Mouse (Mus musculus) stomach, postnatal 0 days (tissue): Measurements from ENCODE around the gene Zdhhc24. TPM values are rescaled to one million over a fixed set of nuclear protein-coding genes. Genes with fewer than 3 reads are reported as not detected.

Source experiments
- ATAC-seq: fragments of 200-750 bp; cut with Nextera tagmentation; 2 replicates; pipeline ENCODE4 v1.8.0; 2017; ENCODE audit not compliant: low FRiP score, low TSS enrichment
- DNase-seq: peaks from one replicate; pipeline ENCODE4 v3.0.0-alpha.2; 2016; ENCODE audit warnings: low spot score
- H3K27ac ChIP-seq: fragments of 300-500 bp; sonication (generic); replicated peaks from 2 replicates; pipeline ENCODE4 v1.5.1; 2014; ENCODE audit warnings: mild to moderate bottlenecking, control low read depth
- H3K27me3 ChIP-seq: fragments of 300-500 bp; sonication (generic); 2 replicates; pipeline ENCODE4 v1.6.1; 2014; ENCODE audit warnings: low read length; ENCODE audit not compliant: control insufficient read depth, insufficient read depth
- H3K36me3 ChIP-seq: fragments of 300-500 bp; sonication (generic); 2 replicates; pipeline ENCODE4 v1.6.1; 2014; ENCODE audit warnings: low read length, mixed read lengths; ENCODE audit not compliant: control insufficient read depth, insufficient read depth
- H3K4me1 ChIP-seq: fragments of 300-500 bp; sonication (generic); replicated peaks from 2 replicates; pipeline ENCODE4 v1.6.1; 2014; ENCODE audit warnings: antibody characterized with exemption; ENCODE audit not compliant: control insufficient read depth, insufficient read depth
- H3K4me2 ChIP-seq: fragments of 300-500 bp; sonication (generic); replicated peaks from 2 replicates; pipeline ENCODE4 v1.6.1; 2014; ENCODE audit warnings: low read depth, mild to moderate bottlenecking, control low read depth, moderate library complexity
- H3K4me3 ChIP-seq: fragments of 300-500 bp; sonication (generic); 2 replicates; pipeline ENCODE4 v1.5.1; 2014; ENCODE audit warnings: low read depth, low read length, control low read depth
- H3K9ac ChIP-seq: fragments of 300-500 bp; sonication (generic); 2 replicates; pipeline ENCODE4 v1.6.1; 2014; ENCODE audit warnings: mild to moderate bottlenecking, low read length, control low read depth, mixed read lengths
- H3K9me3 ChIP-seq: fragments of 300-500 bp; sonication (generic); 2 replicates; pipeline ENCODE4 v1.6.1; 2016; ENCODE audit warnings: low read length; ENCODE audit not compliant: control insufficient read depth
- CTCF ChIP-seq: IDR thresholded peaks from 2 replicates; pipeline ENCODE4 v1.5.1; 2016; ENCODE audit warnings: antibody characterized with exemption, low read depth, mild to moderate bottlenecking, moderate library complexity
- EP300 ChIP-seq: optimal IDR thresholded peaks from 2 replicates; pipeline ENCODE3; 2016; ENCODE audit warnings: antibody characterized with exemption
- WGBS: fragments of 180-500 bp; shearing (Covaris S2); extraction: QIAGEN DNeasy Blood & Tissue Kit; methylation state at CpG from one replicate; pipeline ENCODE4 v1.1.7; 2014; 5-methylcytosine and 5-hydroxymethylcytosine counted together
- polyA plus RNA-seq: library from polyadenylated mRNA; unstranded; fragments of >200 nt; fragmentation: Nextera tagmentation; extraction: Ambion mirVana; gene quantifications from 2 replicates; pipeline ENCODE4 v1.2.1, GENCODE M21; 2015

The Zdhhc24 gene
- polyA plus RNA-seq, 1 experiment from 2014 or later = 6.4 TPM

DNA sequence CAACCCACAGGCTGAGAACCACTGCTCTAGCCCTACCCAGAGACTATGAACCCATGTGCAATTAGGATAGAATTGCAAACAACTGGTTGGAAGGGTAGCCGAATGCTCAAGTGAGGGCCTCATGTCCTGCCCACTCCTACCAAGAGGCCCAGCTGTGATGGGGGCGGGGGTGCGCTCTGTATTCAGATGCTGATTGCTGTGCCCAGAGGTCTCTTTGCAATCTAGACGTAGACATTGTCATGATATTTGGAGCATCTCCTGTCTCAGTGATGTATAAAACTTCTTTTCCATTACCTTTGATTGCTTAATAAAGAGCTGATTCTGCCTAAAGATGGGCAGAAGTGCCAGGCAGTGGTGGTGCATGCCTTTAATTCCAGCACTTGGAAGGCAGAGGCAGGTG lies 28.7 kb upstream of the Zdhhc24 start:
- 62% methylated on average over 4 of the region's 4 CpGs for WGBS
- Histone ChIP-seq H3K4me2 (no peak overlapping the region), H3K4me3 (no peak overlapping the region), H3K27ac (no peak overlapping the region), H3K9ac (no peak overlapping the region), H3K36me3 (no peaks in the 10 kb centered on the region), H3K9me3 (no peaks in the 10 kb centered on the region), H3K27me3 (no peaks in the 10 kb centered on the region), H3K4me1 (no peaks in the 10 kb centered on the region)
- ATAC-seq (no peak), DNase-seq (no peak)
- TF ChIP-seq CTCF = no peak
- no peak for TF ChIP-seq EP300

DNA sequence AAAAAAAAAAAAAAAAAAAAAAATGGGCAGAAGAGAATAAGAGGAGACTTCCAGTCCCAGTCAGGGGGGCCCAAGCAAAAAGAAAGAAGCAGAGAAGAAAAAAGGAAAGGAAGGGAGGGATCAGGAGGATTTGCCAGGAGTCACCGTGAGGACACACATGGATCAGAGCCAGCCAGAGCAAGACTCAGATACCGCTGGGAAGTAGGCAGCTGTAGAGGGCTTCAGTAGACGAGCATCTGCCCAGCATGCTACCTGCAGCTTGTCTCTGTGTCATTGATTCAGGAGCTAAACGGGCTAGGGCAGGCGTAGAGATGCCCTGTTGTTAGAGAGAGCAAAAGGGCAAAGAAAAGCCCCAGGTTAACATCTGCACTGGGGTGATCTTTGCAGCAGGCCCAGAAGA lies 28.2 kb upstream of the Zdhhc24 start:
- Histone ChIP-seq H3K9ac (no peak overlapping the region), H3K4me2 (no peak overlapping the region), H3K9me3 (no peaks in the 10 kb centered on the region), H3K36me3 (no peaks in the 10 kb centered on the region), H3K27me3 (no peaks in the 10 kb centered on the region), H3K27ac (no peak overlapping the region), H3K4me1 (no peaks in the 10 kb centered on the region), H3K4me3 (no peak overlapping the region)
- no peak for ATAC-seq
- no peak for DNase-seq
- TF ChIP-seq CTCF (no peak), EP300 (no peak)
- WGBS = 37% methylated on average over 5 of the region's 5 CpGs

- no peaks in the 10 kb centered on the region for H3K4me1 ChIP-seq
- H3K9ac ChIP-seq = peak within 1 kb of the TSS; percentile 65
- H3K4me2 ChIP-seq = peak within 1 kb of the TSS; percentile 98
- peak within 1 kb of the TSS; percentile 60 for H3K4me3 ChIP-seq
- no peaks in the 10 kb centered on the region for H3K9me3 ChIP-seq
- no peaks in the 10 kb centered on the region for H3K36me3 ChIP-seq
- no peak within 1 kb of the TSS; the same call in 1 of the 2 replicates for H3K27ac ChIP-seq
- DNase-seq (peak; percentile 82), ATAC-seq (peak; percentile 85)
- TF ChIP-seq CTCF (peak; percentile 23; the same call in 1 of the 2 replicates), EP300 (no peak)
- no peaks in the 10 kb centered on the region for H3K27me3 ChIP-seq
- 2% methylated on average over 43 of the region's 45 CpGs for WGBS
Observed at GRCm38 (mm10) chr19:4854552-4855469, 23.7 kb upstream of the Zdhhc24 start, which contains the start of gene Ctsf. Gene Ctsf, plus strand, starts transcription at chr19:4855130.

DNA sequence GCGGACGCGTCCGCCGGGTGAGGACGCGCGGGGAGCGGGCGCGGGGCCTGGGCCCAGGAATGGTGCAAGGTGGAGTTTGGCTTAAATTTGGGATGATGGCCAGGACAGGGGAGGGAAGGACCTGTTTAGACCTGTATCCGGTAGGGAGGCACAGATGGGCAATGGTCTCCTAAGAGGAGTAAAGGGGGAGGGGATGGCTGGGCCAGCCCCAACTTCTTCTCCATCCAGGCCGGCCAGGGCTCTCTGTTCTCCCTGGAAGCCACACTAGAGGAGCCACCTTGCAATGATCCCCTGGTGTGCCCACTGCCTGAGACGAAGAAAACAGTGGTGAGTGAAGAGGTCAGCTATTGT lies 23.0 kb upstream of the Zdhhc24 start:
- Histone ChIP-seq H3K27ac (no peak overlapping the region; the same call in 1 of the 2 replicates), H3K9ac (peak overlapping the region; percentile 65), H3K27me3 (no peaks in the 10 kb centered on the region), H3K4me1 (no peaks in the 10 kb centered on the region), H3K9me3 (no peaks in the 10 kb centered on the region), H3K4me3 (peak overlapping the region; percentile 60), H3K4me2 (peak overlapping the region; percentile 98), H3K36me3 (no peaks in the 10 kb centered on the region)
- 1% methylated on average over 14 of the region's 14 CpGs for WGBS
- no peak; the same call in 1 of the 2 replicates for ATAC-seq
- no peak for DNase-seq
- TF ChIP-seq CTCF (no peak), EP300 (no peak)

GRCm38 (mm10) chr19:4855951-4856350 lies 22.5 kb upstream of the Zdhhc24 start:
- peak overlapping the region; percentile 98; the same call in 1 of the 2 replicates for H3K4me2 ChIP-seq
- no peaks in the 10 kb centered on the region for H3K27me3 ChIP-seq
- DNase-seq (no peak), ATAC-seq (no peak)
- H3K27ac ChIP-seq = no peak overlapping the region
- no peaks in the 10 kb centered on the region for H3K36me3 ChIP-seq
- WGBS = 72% methylated on average over 4 of the region's 4 CpGs
- TF ChIP-seq CTCF (no peak), EP300 (no peak)
- H3K4me3 ChIP-seq = no peak overlapping the region
- no peaks in the 10 kb centered on the region for H3K9me3 ChIP-seq
- H3K4me1 ChIP-seq = no peaks in the 10 kb centered on the region
- H3K9ac ChIP-seq = no peak overlapping the region

DNA sequence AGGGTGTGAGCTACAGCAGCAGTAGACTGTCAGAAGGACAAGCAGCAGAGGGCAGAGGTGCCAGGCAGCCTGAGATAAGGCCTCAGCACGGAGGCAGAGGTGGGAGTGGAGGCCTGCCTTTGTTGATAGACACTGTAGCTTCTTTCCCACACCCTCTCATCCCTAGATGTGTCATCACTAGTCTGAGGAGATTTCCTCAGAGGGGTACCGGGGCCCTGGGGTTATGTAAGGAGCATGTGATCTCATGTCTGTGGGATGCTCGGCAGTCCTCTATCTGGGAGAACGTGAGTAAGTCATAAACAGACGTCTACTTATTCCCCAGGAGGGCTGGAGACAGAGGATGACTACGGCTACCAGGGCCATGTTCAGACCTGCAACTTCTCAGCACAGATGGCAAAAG lies 19.4 kb upstream of the Zdhhc24 start:
- no peaks in the 10 kb centered on the region for H3K36me3 ChIP-seq
- H3K4me2 ChIP-seq = no peak overlapping the region
- TF ChIP-seq EP300 (no peak), CTCF (no peak)
- H3K4me1 ChIP-seq = no peaks in the 10 kb centered on the region
- no peak overlapping the region for H3K4me3 ChIP-seq
- H3K27ac ChIP-seq = no peak overlapping the region
- WGBS = 60% methylated on average over 6 of the region's 6 CpGs
- H3K27me3 ChIP-seq = no peaks in the 10 kb centered on the region
- DNase-seq = no peak
- H3K9ac ChIP-seq = no peak overlapping the region
- no peak for ATAC-seq
- H3K9me3 ChIP-seq = no peaks in the 10 kb centered on the region
